Mouse (Mus musculus): ENCODE measurements around the gene Cilp. TPM values are rescaled to one million over a fixed set of nuclear protein-coding genes. Genes with fewer than 3 reads are reported as not detected.

Cilp gene
- polyA plus RNA-seq, 1 experiment from 2014 or later = 9.7 TPM

DNA sequence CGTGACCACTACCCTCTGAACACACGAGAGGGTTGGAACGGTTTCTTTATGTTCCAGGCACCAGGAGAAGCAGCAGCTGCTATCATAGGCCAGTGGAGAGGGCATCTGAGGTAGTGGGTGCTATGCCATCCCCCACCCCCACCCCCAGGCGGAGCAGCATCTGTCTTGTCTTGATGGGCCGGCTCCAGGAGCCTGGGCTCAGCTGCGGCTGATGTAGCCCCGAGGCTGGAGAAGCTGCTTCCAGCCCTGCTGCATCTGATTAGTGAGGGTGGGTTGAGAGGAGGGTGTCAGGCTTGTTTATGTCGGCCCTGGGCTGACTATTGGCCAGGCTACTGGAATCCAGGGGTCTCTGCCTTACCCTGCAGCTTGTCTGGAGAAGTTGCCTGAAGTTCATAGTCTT lies 33.7 kb upstream of the Cilp start:
- Histone ChIP-seq H3K4me2 (ENCODE audit: low read depth, low read length) (no peak overlapping the region), H3K27me3 (replicated peaks; ENCODE audit: control insufficient read depth, insufficient read depth, low read length) (no peaks in the 10 kb centered on the region), H3K36me3 (ENCODE audit: control insufficient read depth, insufficient read depth, low read length) (0 out of 2 replicates have a peak, but pooled peaks cover 8% of the 10 kb centered on the region), H3K9me3 (ENCODE audit: control insufficient read depth, low read length) (no peaks in the 10 kb centered on the region), H3K4me1 (ENCODE audit: control insufficient read depth, insufficient read depth, low read length) (no peaks in the 10 kb centered on the region), H3K4me3 (ENCODE audit: low read depth, low read length) (no peak overlapping the region), H3K9ac (ENCODE audit: low read depth, low read length) (no peak overlapping the region), H3K27ac (replicated peaks; ENCODE audit: low read depth, low read length) (no peak overlapping the region)
- ATAC-seq (ENCODE audit: low read depth) (peak; percentile 18; the same call in 1 of the 2 replicates), DNase-seq (ENCODE audit: low spot score) (no peak)
- 37% methylated on average over 8 of the region's 8 CpGs for WGBS

DNA sequence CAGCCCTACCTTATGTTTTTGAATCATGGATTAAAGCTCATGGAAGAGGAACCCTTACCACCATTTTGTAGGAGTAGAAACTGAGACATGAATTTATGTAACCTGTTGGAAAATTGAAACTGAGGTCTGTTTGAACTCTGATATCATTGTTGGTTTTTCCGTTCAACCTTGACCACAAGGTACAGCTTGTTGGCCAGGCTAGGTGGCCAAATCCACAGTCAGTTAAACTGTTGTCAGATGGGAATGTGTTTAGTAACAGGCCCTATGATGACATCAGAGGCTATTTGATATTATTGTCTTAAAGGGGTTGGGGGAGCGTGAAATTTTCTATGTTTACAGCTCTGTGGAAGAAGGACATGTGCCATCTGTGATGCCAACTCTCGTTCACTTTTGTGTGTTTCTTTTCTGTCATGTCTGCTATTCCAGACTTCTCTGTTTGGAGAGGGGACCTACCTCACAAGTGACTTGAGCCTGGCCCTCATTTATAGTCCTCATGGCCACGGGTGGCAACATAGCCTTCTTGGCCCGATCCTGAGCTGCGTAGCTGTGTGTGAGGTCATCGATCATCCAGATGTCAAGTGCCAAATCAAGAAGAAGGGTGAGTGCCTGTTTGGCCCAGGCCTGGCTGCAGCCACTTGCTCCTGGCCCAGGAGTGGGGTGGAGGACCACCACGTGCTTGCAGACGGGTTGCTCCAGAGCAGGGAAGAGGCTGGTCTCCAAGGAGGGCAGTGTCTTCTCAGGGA lies 31.6 kb upstream of the Cilp start:
- Histone ChIP-seq H3K4me3 (ENCODE audit: low read depth, low read length) (no peak overlapping the region), H3K9me3 (ENCODE audit: control insufficient read depth, low read length) (no peaks in the 10 kb centered on the region), H3K4me1 (ENCODE audit: control insufficient read depth, insufficient read depth, low read length) (no peaks in the 10 kb centered on the region), H3K9ac (ENCODE audit: low read depth, low read length) (no peak overlapping the region), H3K27ac (replicated peaks; ENCODE audit: low read depth, low read length) (no peak overlapping the region), H3K36me3 (ENCODE audit: control insufficient read depth, insufficient read depth, low read length) (0 out of 2 replicates have a peak, but pooled peaks cover 7% of the 10 kb centered on the region), H3K4me2 (ENCODE audit: low read depth, low read length) (no peak overlapping the region), H3K27me3 (replicated peaks; ENCODE audit: control insufficient read depth, insufficient read depth, low read length) (no peaks in the 10 kb centered on the region)
- ATAC-seq (ENCODE audit: low read depth) (no peak), DNase-seq (ENCODE audit: low spot score) (no peak)
- WGBS = 81% methylated on average over 9 of the region's 9 CpGs

DNA sequence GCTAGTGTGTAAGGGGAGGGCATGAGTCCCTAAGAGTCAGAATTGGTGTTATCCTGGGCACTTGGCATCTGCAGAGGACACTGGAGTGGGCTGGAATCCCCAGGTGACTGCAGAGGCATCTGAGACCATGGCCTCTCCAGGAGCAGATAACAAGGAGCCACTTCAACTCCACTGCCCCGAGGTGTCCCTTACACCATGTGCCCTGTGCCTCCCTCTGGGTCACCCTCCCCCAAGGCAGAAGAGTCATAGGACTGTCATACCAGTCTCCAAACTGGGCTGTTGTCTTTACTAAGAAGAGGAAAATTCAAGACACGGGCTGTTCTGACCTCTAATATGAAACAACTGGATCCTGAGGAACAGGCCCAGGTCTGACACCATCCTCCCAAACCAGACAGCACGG lies 30.2 kb upstream of the Cilp start:
- Histone ChIP-seq H3K4me2 (ENCODE audit: low read depth, low read length) (no peak overlapping the region), H3K4me3 (ENCODE audit: low read depth, low read length) (no peak overlapping the region), H3K4me1 (ENCODE audit: control insufficient read depth, insufficient read depth, low read length) (no peaks in the 10 kb centered on the region), H3K27ac (replicated peaks; ENCODE audit: low read depth, low read length) (no peak overlapping the region), H3K9ac (ENCODE audit: low read depth, low read length) (no peak overlapping the region), H3K27me3 (replicated peaks; ENCODE audit: control insufficient read depth, insufficient read depth, low read length) (no peaks in the 10 kb centered on the region), H3K9me3 (ENCODE audit: control insufficient read depth, low read length) (no peaks in the 10 kb centered on the region), H3K36me3 (ENCODE audit: control insufficient read depth, insufficient read depth, low read length) (0 out of 2 replicates have a peak, but pooled peaks cover 7% of the 10 kb centered on the region)
- ATAC-seq (ENCODE audit: low read depth) (no peak), DNase-seq (ENCODE audit: low spot score) (no peak)
- WGBS = 80% methylated on average over 3 of the region's 3 CpGs

DNA sequence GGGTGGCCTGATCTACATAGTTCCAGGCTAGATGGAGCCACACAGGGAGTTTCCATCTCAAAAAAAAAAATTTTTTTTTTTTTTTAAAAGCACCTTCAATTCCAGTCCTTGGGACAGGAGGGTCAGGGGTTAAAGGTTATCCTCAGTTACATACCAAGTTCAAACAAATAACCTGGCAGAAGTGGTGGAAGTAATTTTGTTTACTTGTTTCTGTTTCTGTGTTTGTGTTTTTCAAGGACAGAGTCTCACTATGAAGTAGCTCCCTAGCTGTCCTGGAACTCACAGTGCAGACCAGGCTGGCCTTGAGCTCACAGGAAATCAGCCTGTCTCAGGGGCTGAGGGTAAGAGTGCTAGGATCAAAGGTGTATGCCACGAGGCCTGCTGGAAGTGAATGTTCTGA lies 29.4 kb upstream of the Cilp start:
- Histone ChIP-seq H3K27ac (replicated peaks; ENCODE audit: low read depth, low read length) (no peak overlapping the region), H3K27me3 (replicated peaks; ENCODE audit: control insufficient read depth, insufficient read depth, low read length) (no peaks in the 10 kb centered on the region), H3K9ac (ENCODE audit: low read depth, low read length) (no peak overlapping the region), H3K4me3 (ENCODE audit: low read depth, low read length) (no peak overlapping the region), H3K4me2 (ENCODE audit: low read depth, low read length) (no peak overlapping the region), H3K9me3 (ENCODE audit: control insufficient read depth, low read length) (no peaks in the 10 kb centered on the region), H3K36me3 (ENCODE audit: control insufficient read depth, insufficient read depth, low read length) (0 out of 2 replicates have a peak, but pooled peaks cover 7% of the 10 kb centered on the region), H3K4me1 (ENCODE audit: control insufficient read depth, insufficient read depth, low read length) (no peaks in the 10 kb centered on the region)
- DNase-seq (ENCODE audit: low spot score) (no peak), ATAC-seq (ENCODE audit: low read depth) (no peak)
- 30% methylated on average over 1 of the region's 1 CpGs for WGBS

DNA sequence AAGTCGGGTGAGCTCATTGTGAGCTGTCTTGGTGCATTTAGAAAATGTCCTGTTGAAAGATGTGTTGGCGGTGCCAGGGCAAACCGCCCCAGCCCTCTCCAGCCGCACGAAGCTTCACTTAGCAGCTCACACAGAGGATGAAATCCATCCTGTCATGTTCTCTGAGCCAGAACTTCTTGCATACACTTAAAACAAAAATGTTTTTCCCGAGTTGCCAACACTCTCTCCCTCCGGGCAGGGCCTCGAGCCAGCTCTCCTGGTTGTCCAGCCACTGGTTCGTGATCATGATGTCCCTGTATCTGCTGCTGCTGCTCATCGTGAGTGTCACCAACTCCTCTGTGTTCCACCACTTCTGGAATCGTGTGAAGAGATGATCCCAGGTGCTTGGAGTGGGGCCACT lies 27.4 kb upstream of the Cilp start:
- no peaks in the 10 kb centered on the region for H3K4me1 ChIP-seq (ENCODE audit: control insufficient read depth, insufficient read depth, low read length)
- WGBS = 72% methylated on average over 11 of the region's 11 CpGs
- H3K36me3 ChIP-seq (ENCODE audit: control insufficient read depth, insufficient read depth, low read length) = 0 out of 2 replicates have a peak, but pooled peaks cover 7% of the 10 kb centered on the region
- no peak for ATAC-seq (ENCODE audit: low read depth)
- no peak overlapping the region for H3K4me3 ChIP-seq (ENCODE audit: low read depth, low read length)
- no peaks in the 10 kb centered on the region for H3K27me3 ChIP-seq (replicated peaks; ENCODE audit: control insufficient read depth, insufficient read depth, low read length)
- no peak overlapping the region for H3K27ac ChIP-seq (replicated peaks; ENCODE audit: low read depth, low read length)
- no peak for DNase-seq (ENCODE audit: low spot score)
- no peaks in the 10 kb centered on the region for H3K9me3 ChIP-seq (ENCODE audit: control insufficient read depth, low read length)
- no peak overlapping the region for H3K4me2 ChIP-seq (ENCODE audit: low read depth, low read length)
- H3K9ac ChIP-seq (ENCODE audit: low read depth, low read length) = no peak overlapping the region

DNA sequence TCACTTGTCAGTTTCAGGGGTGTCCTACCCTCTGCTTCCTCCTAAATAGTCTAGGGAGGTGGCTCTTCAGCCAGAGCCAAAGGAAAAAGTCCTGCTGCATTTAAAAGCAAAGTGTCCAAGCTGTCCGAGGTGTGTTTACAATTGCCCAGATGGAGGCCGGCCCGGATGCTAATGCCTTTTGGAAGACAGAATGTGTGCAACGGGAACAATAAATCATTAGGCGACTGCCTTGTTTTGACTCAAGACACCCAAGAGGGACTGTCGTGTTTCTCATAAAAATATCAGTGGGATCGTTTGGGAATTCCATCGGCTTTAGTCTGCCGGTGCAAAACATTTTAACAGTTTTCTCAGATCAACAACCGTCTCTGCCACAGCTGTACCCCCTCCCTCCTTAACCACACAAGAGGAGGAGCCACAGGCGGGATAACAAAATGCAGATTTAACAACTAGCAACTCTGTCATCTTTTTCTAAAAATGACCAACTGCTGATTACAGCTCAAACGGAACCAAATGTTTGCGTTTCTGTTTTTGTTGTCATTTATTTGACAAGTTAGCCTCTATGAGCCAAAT lies 26.7 kb upstream of the Cilp start:
- DNase-seq (ENCODE audit: low spot score) (no peak), ATAC-seq (ENCODE audit: low read depth) (no peak)
- Histone ChIP-seq H3K27me3 (replicated peaks; ENCODE audit: control insufficient read depth, insufficient read depth, low read length) (no peaks in the 10 kb centered on the region), H3K4me2 (ENCODE audit: low read depth, low read length) (no peak overlapping the region), H3K27ac (replicated peaks; ENCODE audit: low read depth, low read length) (peak overlapping the region; percentile 63), H3K36me3 (ENCODE audit: control insufficient read depth, insufficient read depth, low read length) (0 out of 2 replicates have a peak, but pooled peaks cover 7% of the 10 kb centered on the region), H3K9me3 (ENCODE audit: control insufficient read depth, low read length) (no peaks in the 10 kb centered on the region), H3K4me3 (ENCODE audit: low read depth, low read length) (no peak overlapping the region), H3K4me1 (ENCODE audit: control insufficient read depth, insufficient read depth, low read length) (no peaks in the 10 kb centered on the region), H3K9ac (ENCODE audit: low read depth, low read length) (no peak overlapping the region)
- WGBS = 60% methylated on average over 13 of the region's 13 CpGs

DNA sequence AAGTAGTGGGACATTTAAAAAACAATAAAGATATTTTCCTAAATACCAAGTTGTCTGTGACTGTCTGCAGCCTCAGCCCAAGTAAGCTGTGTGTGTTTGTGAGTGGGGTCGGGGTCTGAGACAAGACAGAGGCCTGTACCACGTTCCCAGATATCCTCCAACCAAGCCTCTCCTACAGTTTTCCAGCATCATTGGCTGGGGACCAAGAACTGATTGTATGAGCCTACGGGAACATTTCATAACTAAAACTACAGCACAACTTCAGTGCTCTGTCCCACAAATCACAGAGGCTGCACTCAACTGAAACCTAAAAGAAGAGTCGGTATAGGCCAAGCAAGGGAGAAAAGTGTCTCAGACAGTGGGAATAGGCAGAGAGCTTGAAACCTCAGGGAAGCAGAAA lies 25.8 kb upstream of the Cilp start:
- no peaks in the 10 kb centered on the region for H3K27me3 ChIP-seq (replicated peaks; ENCODE audit: control insufficient read depth, insufficient read depth, low read length)

DNA sequence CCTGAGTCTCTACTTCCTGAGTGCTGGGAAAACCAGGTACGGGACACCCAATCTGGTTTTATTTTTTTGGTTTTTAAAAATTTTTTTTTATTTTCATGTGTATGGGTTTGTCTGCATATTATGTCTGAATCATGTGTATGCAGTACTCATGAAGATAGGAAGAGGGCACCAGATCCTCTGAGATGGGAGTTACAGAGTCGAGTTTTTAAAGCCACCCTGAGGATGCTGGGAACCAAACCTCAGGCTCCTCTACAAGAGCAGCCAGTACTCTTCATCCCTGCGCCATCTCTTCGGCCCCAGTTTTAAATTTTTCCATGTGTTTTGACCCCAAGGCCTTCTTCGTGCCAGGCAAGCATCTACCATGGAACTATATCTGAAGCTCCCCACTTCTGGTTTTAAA lies 25.2 kb upstream of the Cilp start:
- H3K4me2 ChIP-seq (ENCODE audit: low read depth, low read length) = no peak overlapping the region
- no peaks in the 10 kb centered on the region; the same call in 1 of the 2 replicates for H3K4me1 ChIP-seq (ENCODE audit: control insufficient read depth, insufficient read depth, low read length)
- no peaks in the 10 kb centered on the region for H3K27me3 ChIP-seq (replicated peaks; ENCODE audit: control insufficient read depth, insufficient read depth, low read length)
- no peak for DNase-seq (ENCODE audit: low spot score)
- 84% methylated on average over 5 of the region's 5 CpGs for WGBS
- 0 out of 2 replicates have a peak, but pooled peaks cover 7% of the 10 kb centered on the region for H3K36me3 ChIP-seq (ENCODE audit: control insufficient read depth, insufficient read depth, low read length)
- ATAC-seq (ENCODE audit: low read depth) = no peak
- no peak overlapping the region for H3K27ac ChIP-seq (replicated peaks; ENCODE audit: low read depth, low read length)
- H3K9me3 ChIP-seq (ENCODE audit: control insufficient read depth, low read length) = no peaks in the 10 kb centered on the region
- no peak overlapping the region for H3K9ac ChIP-seq (ENCODE audit: low read depth, low read length)
- H3K4me3 ChIP-seq (ENCODE audit: low read depth, low read length) = no peak overlapping the region

More for the DNA sequence above, 25.8 kb upstream of the Cilp start:
- H3K27ac ChIP-seq (replicated peaks; ENCODE audit: low read depth, low read length) = 0 out of 2 replicates have a peak overlapping the region, but pooled peaks have one; percentile 4
- H3K4me2 ChIP-seq (ENCODE audit: low read depth, low read length) = no peak overlapping the region
- H3K4me3 ChIP-seq (ENCODE audit: low read depth, low read length) = no peak overlapping the region
- DNase-seq (ENCODE audit: low spot score) (no peak), ATAC-seq (ENCODE audit: low read depth) (no peak)
- H3K4me1 ChIP-seq (ENCODE audit: control insufficient read depth, insufficient read depth, low read length) = no peaks in the 10 kb centered on the region; the same call in 1 of the 2 replicates
- WGBS = 85% methylated on average over 4 of the region's 4 CpGs
- 0 out of 2 replicates have a peak, but pooled peaks cover 7% of the 10 kb centered on the region for H3K36me3 ChIP-seq (ENCODE audit: control insufficient read depth, insufficient read depth, low read length)
- H3K9ac ChIP-seq (ENCODE audit: low read depth, low read length) = no peak overlapping the region
- no peaks in the 10 kb centered on the region for H3K9me3 ChIP-seq (ENCODE audit: control insufficient read depth, low read length)
